Mouse (Mus musculus) heart, postnatal 10 days (tissue): Measurements from ENCODE around the gene Gm49325. TPM values are rescaled to one million over a fixed set of nuclear protein-coding genes. Genes with fewer than 3 reads are reported as not detected.

Experiments used
- DNase-seq, 2 experiments: peaks; one replicate each; pipeline ENCODE4 v3.0.0; 2021
- intact Hi-C: fragments of 180-260 bp; cut with DNase I; formaldehyde crosslinking; loops from one replicate; pipeline ENCODE4 v1.15.1; 2025
- total RNA-seq, 2 experiments: library from RNA; stranded (reverse); gene quantifications; 2 replicates each; pipeline ENCODE4 v1.2.3; 2021

The Gm49325 gene
- 10 to 100 TPM; 12.2 to 13.5 TPM for total RNA-seq

- intact Hi-C loops, result loop anchor here (1.0 kb wide), 1 partner anchor 16 kb away; the partner anchor contains the start of gene Ube2g2
- peak; percentile 98 to 99 for DNase-seq
These were observed at the start of gene Gm49325, which contains the start of gene Sumo3 for GRCm38 (mm10) chr10:77605908-77606826. TSS of gene Gm49325 (plus strand) at chr10:77606197. TSS of gene Sumo3 (plus strand) at chr10:77606097.

DNA sequence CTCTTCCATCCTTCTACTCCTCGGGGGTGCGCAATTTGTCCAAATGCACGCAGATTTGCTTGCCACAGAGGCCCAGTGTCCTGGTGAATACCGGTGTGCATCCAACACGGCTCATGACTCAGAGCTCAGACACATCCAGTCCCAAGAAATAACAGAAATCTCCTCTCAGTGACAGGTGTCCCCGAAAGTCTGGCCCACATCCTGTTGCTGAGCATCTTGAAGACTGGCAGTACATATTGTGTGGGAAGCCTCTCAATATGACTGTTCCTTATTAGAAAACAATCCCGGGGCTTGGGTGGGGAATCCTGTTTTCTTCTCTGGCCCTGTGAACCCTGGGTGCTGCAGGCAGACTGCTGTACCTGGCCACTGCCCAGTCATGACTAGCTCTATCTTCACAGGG is 49.4 kb upstream of the Gm49325 start:
- DNase-seq, result no peak
- intact Hi-C loops, result no loop called here

GRCm38 (mm10) chr10:77557641-77558040 is 48.4 kb upstream of the Gm49325 start:
- DNase-seq, result no peak
- intact Hi-C loops, result no loop called here

- no peak for DNase-seq
- intact Hi-C loops, result no loop called here
These were observed 45.9 kb upstream of the Gm49325 start for GRCm38 (mm10) chr10:77560090-77560489.

DNA sequence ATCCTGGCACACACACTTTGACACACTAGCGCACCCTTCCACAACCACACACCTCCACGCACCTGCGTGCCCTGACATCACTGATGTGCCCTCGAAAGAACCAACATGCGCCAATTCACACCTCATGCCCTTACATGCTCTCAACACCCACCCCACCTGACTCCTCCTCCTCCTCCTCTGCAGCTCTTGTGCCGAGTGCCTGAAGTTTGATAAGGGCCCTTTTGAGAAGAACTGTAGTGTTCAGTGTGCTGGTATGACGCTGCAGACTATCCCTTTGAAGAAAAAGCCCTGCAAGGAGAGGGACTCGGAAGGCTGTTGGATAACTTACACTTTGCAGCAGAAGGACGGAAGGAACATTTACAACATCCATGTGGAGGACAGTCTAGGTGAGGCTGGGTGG is 45.2 kb upstream of the Gm49325 start:
- DNase-seq, result no peak
- intact Hi-C loops, result no loop called here

DNA sequence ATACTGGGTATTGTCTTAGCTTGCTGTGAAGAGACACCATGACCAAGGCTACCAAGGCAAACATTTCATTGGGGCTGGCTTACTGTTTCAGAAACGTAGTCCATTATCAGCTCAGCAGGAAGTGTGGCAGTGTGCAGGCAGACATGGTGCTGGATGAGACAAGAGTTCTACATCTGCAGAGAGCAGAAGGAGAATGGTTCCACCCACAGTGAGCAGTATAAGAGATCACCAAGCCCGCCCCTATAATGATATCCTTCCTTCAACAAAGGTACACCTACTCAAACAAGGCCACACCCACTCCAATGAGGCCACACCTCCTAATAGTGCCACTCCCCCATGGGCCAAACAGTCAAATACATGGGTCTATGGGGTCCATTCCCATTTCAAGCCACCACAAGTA is 44.5 kb upstream of the Gm49325 start:
- no peak for DNase-seq
- intact Hi-C loops, result no loop called here

DNA sequence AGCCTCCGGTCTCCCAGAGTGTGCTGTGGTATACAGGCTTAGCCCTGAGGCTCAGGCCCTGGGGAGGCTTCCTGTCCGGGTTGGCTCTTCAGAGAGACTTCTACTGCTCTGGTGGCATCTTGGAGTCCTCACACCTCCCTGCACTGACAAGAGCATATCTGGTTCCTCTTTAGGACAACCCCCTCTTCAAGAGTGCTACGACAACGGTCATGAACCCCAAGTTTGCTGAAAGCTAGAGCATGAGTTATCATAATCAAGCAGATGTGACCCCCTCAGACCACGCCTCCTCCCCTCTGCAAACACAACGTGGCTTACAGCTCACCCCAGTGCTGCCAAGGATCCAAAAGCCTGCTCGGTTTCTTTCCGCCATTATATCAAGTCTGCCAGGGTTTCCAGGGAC is 41.0 kb upstream of the Gm49325 start:
- DNase-seq, result no peak
- intact Hi-C loops, result loop anchor here (5.0 kb wide), 1 partner anchor 283 kb away; no protein-coding TSS in a partner anchor

DNA sequence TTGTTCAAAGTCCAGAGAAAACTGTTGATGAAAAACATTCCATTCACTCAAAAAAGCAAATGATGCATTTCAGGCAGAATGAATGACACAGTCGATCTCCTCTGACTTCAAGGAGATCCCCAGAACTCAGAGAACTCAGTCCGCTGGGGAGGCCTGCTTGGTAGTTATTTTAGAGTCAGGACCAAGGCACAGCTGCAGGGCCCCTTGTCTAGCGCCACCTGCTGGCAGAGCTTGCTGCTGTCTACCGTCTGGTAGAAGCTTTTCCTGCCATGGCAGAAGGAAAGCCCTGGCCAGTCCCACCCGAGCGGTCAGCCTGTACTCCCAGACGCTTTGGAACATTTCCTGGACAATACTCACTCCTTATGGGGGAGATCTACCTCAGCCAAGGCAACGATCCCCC is 39.3 kb upstream of the Gm49325 start:
- intact Hi-C loops, result loop anchor here (1.0 to 5.0 kb wide), 2 partner anchors 49 to 284 kb away; no protein-coding TSS in a partner anchor
- peak; percentile 86 to 92 for DNase-seq

DNA sequence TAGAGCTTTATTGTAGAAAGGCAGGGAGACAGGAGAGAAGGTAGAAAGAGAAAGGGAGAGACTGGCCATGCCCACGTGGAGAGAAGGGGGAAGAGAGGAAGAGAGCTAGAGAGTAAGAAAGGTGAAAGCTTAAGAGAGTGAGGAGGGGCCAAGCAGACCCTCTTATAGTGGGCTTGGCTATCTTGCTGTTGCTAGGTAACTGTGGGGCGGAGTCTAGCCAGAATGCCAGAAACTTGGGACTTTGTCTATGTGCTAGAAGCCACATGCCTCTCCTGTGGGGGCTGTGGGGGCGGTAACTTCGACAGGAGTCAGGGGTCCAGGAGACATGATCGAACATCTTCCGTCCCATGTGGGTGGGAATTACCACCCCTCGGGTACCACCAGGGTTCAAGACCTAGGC is 36.5 kb upstream of the Gm49325 start:
- DNase-seq, result no peak
- intact Hi-C loops, result loop anchor here (5.0 kb wide), 1 partner anchor 287 kb away; no protein-coding TSS in a partner anchor

GRCm38 (mm10) chr10:77569973-77570658 is 35.9 kb upstream of the Gm49325 start:
- DNase-seq, result no peak
- intact Hi-C loops, result loop anchor here (5.0 kb wide), 1 partner anchor 288 kb away; no protein-coding TSS in a partner anchor

- DNase-seq, result peak in 1 of 2 experiments; percentile 11
- intact Hi-C loops, result no loop called here
These were observed 33.8 kb upstream of the Gm49325 start for GRCm38 (mm10) chr10:77572225-77572624.

GRCm38 (mm10) chr10:77573162-77573561 is 32.8 kb upstream of the Gm49325 start:
- DNase-seq, result no peak
- intact Hi-C loops, result no loop called here

GRCm38 (mm10) chr10:77580027-77580920 is 25.7 kb upstream of the Gm49325 start:
- intact Hi-C loops, result loop anchor here (5.0 kb wide), 1 partner anchor 42 kb away; the partner anchor contains the start of gene Ube2g2
- DNase-seq, result peak; percentile 21 to 40

DNA sequence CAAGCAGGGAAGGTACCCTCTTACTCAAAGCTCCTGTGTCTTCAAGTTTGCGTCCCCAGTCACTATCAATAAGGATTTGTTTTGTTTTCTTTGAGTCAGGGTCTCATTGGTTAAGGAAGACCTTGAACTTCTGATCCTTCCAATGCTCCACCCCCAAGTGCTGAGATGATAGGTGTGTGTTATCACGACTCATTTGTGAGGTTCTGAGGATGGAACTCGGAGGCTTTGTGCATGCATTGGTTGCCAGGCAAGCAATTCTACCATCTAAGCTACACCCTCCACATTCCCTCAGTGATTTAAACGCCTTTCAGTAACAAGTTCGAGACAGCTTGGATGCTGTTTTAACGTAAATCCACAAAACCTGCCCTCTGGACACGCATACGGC is 25.0 kb upstream of the Gm49325 start:
- no peak for DNase-seq
- intact Hi-C loops, result loop anchor here (5.0 kb wide), 1 partner anchor 41 kb away; the partner anchor contains the start of gene Ube2g2

DNA sequence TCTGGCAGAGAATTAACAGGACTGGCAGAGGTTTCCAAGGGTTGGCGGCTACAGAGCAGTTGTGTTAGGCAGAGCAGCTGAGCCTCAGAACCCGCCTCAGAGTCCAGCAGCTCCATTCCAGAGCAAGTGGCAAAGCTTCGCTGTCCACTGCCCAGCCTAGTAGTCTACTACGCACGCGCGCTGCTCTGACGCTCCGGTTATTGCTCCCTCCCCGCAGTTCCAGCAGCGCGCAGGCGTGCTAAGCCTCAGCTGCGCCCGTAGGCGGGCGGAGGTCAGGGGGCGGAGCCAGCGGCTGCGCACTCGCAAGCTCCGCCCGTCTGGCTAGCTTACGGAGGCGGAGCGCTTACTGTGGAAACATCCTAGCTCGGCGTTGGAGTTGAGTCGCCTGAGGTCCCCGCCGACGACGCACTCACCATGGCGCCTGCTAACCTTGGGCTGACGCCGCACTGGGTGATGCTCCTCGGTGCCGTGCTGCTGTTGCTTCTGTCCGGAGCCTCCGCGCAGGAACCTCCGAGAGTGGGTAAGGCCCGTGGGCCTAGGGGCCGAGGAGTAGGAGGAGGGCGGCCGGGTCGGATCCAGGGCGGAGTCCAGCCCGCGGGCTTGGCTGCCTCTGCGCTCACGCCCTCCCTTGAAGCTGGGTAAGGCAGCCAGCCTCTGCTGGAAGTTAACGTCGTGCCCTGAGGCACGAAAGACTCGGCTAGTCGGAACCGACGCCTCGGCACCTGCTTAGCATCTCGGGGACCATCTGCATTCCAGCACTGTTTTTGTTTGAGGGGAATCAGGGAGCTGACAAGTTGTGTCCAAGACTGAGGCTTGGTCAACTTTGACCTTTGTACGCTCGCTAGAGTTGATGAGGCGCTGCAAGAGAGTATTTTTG is 24.4 kb upstream of the Gm49325 start, which contains the start of gene Pttg1ip:
Gene Pttg1ip (plus strand): TSS at position 313 of the 877 bp plus-strand sequence.
- intact Hi-C loops, result loop anchor here (5.0 kb wide), 1 partner anchor 41 kb away; the partner anchor contains the start of gene Ube2g2
- peak; percentile 96 to 97 for DNase-seq

DNA sequence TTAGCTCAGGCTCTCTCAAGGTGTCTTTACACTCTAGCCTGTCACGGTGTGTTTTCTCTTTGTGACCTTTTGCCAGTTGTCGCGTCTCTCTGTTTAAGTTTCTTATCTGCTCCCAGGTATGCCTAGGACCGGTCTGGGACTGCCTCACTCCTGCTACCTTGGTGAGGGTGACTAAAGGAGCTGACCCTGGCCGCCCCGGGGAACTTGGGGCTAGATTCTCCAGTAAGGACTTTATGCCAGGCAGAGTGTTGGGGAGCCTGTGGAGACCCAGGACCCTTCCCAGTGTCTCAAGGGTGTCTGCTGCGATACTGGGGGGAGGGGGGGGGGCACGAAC is 23.7 kb upstream of the Gm49325 start:
- no peak for DNase-seq
- intact Hi-C loops, result loop anchor here (5.0 kb wide), 1 partner anchor 40 kb away; the partner anchor contains the start of gene Ube2g2

DNA sequence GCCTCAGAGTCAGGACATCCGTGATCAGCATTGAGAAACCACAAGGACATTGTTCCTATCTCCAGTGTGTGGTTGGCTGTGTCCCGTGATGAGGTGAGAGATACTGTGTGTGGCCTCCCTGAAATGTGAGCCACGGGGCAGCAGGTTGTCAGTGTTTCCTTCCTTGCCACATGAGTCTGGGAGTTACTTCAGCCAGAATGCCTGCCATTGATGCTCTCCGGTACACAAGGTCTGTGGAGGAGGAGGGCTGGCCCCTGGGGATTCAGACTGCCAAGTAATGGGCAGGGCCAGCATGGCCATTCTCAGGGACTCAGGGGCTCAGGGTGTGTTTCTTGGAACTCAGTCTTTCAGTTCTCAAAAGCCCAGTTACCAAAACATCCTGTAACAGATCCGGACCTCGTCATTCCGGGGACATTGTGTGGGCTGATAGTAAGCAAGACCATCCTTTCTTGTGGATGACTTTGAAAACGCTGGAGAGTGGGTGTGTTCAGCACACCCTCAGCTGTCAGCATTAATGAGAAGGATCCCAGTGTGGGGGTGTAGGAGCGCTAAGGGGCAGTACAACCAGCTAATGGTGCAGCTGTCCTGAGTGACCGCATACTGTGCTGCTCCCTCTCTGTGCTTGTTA is 22.1 kb upstream of the Gm49325 start:
- DNase-seq, result peak; percentile 44 to 45
- intact Hi-C loops, result loop anchor here (5.0 kb wide), 1 partner anchor 38 kb away; the partner anchor contains the start of gene Ube2g2

DNA sequence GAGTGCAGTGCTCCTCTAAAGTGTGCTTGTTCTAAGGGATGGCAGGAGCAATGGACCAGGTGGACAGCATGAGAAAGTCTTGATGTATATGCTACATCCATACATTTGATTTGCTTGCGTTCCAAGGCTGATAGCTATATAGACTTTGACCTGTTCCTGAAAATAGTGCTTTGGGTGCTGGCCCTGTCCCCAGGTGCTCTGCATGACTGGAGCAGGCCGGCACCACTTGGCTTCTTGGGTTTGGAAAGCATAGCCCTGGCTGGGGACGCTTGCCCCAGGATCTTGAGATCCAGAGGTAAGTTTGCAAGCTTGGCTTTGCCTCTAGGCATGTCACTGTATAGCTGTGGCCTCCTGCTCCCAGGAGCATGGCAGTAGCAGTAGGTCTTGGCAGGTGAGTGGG is 19.4 kb upstream of the Gm49325 start:
- intact Hi-C loops, result no loop called here
- DNase-seq, result no peak
